Mouse (Mus musculus) erythroblast, adult 5-6 weeks (primary cell): ENCODE data around the gene AB124611. TPM values are rescaled to one million over a fixed set of nuclear protein-coding genes. Genes with fewer than 3 reads are reported as not detected.
A peak's percentile ranks its signal among the peaks of the same experiment; 100 is the strongest.
"Not testable (repeated sequence)": the region's sequence is repeated elsewhere in the genome, so short reads cannot be mapped to it uniquely, and the experiment has no call there.

Experiments
- ATAC-seq: replicated peaks from 2 replicates; pipeline ENCODE4 v1.8.0; 2016; ENCODE audit warnings: moderate number of reproducible peaks, mild to moderate bottlenecking, moderate TSS enrichment, inconsistent platforms; ENCODE audit not compliant: poor library complexity, low FRiP score, severe bottlenecking
- total RNA-seq, 2 experiments: library from RNA; stranded (forward) in 1 of 2; stranded (reverse) in 1 of 2; fragments of 150-400 nt in 1 of 2; fragments of 200-764, 138-1000 nt in 1 of 2; gene quantifications; 2 replicates each; pipeline versions ENCODE4 v1.2.3 to v1.2.4; 2015 to 2017; ENCODE audit warnings: low replicate concordance in 2 of 2

Gene AB124611
- total RNA-seq, 2 experiments from 2014 or later = 37.3 to 42.3 TPM

DNA sequence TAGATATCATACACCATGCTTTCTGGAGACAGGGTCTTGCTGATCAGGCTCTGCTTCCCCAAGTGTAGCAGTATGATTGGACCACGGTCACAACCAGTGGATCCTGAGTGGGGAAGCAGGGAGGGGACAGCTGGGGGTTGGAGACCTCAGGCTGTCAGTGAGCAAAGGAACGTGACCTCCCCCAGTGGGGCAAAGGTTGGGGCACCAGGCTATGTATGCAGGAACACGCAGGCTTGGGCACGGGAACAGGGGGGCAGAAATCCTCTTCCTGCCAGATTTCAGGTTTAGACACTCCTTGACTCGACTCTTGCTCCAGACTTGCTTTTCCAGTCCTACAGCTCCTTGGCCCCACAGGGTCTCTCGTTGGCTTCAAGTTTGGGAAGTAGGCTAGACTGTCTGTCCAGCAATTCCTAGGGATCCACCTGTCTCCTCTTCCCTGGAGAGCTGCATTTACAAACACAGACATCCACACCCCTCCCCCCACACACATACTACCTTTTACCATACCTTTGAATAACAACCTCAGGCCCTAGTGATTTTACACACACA, 8.0 kb upstream of the AB124611 start:
- ATAC-seq = no peak

DNA sequence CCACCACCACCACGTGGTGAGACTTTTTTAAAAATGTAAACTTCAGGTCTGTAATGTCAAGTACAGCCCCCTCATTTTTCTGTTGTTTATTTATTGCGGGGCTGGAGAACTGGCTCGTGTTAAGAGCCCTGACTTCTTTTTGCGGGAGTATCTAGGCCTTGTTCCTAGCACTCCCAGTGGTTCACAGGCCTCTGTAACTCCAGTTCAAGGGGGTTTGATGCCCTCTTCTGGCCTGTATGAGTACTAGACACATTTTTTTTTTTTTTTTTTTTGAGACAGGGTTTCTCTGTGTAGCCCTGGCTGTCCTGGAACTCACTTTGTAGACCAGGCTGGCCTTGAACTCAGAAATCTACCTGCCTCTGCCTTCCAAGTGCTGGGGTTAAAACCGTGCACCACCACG, 7.3 kb upstream of the AB124611 start:
- not testable (repeated sequence) for ATAC-seq

DNA sequence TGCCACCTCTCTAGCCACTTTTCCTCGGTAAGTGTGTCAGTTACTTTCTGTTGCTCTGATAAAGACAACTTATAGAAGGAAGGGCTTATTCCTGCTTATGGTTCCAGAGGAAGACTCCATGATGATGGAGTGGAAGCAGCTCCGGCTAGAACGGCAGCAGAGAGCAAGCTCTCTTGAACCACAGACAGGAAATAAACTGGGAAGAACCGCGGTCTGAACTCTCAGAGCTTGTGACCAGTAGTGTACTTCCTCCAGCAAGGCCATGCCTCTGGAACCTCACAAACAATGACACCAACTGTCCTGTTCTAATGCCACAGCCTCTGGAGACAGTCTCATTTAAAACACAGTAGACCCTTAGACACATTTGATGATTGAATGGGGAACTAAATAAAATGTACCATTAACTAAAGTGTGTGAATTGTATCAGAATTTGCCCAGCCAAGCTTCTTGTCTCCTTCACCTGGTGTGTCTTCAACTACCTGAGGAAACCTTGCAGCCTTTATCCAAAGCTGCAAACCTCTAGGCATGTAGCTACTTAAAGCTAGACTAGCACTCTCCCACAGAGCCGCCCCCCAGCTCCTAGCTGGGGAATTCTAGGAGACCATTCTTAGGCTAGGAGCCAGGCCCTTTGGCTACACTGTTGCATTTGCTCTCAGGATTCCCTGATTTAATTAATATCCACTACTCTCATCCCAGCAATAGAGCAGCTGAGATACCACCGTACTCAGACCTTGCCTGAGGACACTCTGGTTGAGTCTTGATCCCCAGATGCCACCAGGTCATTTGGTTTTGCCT, 637 bp upstream of the AB124611 start:
- ATAC-seq = no peak

DNA sequence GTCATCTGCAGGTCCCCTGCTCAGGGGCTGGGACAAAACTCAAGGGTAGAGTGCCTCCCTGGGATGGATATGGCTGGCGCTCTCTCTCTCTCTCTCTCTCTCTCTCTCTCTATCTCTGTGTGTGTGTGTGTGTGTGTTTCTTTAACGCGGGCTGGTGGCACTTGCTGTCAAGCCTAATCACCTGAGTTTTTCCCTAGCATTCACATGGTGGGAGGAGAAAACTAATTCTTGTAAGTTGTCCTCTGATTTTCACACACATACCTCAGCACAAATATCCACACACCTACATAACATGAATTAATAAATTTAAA, 613 bp downstream of the AB124611 start:
- ATAC-seq = no peak

DNA sequence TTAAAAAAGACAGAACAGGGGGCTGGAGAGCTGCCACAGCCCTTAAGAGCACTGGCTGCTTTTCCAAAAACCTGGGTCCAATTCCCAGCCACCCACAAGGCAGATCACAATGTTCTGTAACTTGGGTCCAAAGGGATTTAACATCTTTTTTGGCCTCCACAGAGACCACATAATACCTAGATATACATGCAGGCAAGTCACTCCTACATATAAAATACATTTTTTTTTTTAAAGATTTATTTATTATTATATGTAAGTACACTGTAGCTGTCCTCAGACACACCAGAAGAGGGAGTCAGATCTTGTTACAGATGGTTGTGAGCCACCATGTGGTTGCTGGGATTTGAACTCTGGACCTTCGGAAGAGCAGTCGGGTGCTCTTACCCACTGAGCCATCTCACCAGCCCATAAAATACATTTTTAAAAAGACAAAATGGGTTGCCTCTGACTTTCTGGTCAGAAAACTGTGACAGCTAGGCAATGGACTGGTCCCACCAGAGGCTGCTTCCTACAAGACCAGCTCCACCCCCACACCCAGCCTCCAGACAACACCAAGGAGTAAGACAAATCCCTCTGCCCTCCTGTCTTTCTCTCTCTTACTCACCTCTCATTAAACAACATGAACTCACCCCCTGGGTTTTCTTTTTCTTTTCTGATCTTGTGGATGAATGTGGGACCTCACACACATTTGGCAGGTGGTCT, 1.3 kb downstream of the AB124611 start:
- ATAC-seq = no peak

DNA sequence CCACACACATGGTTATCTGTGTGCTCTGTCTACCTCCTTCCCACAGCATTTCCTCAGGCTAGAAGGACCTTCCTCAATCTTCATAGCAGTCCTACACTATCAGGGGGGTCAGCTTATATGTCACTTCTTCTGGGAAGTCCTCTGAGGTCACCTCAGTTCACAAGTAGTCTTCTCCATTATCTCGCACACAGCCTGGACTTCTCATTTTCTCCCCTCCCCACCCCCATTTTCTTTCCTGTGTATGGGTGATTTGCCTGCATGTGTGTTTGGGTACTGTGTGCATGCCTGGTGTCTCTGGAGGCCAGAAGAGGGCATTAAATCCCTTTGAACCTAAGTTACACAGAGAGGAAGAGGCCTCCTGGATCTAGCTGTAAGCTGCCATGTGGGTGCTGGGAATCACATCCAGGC, 1.9 kb downstream of the AB124611 start:
- no peak for ATAC-seq

DNA sequence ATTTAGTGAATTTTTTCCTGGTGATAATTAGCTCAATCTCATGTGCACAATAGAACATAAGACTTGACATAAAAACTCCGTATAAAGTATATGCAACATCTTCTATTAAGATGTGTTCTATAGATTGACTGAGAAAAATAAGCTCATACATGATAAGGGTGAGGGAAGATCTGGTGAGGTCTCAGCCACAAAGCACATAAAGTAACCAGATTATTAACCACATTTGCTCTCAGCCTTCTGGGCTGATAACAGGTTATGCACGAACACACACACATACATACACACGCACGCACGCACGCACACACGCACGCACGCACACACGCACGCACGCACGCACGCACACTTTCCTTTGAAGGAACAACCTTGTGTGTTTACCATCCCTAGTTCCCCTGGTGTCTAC, 10.5 kb downstream of the AB124611 start:
- no peak for ATAC-seq

DNA sequence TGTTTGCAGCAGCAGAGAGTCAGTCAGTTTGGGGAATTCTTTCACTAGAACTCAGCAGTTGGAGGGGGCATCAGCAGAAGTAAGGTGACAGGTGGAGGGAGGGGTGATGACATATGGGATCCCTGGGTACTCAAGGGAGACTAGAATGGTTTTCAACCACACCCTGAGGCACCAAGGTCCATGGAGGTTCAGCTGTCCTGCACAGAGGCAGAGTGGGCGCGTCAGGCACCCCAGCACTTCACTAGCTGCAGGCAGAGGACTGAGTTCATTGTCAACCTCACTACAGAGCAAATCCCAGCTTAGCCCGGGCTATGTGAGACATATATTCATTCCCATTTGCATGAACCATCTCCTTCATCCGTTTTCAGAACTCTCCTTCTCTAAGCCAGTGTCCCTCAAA, 11.0 kb downstream of the AB124611 start:
- no peak for ATAC-seq

DNA sequence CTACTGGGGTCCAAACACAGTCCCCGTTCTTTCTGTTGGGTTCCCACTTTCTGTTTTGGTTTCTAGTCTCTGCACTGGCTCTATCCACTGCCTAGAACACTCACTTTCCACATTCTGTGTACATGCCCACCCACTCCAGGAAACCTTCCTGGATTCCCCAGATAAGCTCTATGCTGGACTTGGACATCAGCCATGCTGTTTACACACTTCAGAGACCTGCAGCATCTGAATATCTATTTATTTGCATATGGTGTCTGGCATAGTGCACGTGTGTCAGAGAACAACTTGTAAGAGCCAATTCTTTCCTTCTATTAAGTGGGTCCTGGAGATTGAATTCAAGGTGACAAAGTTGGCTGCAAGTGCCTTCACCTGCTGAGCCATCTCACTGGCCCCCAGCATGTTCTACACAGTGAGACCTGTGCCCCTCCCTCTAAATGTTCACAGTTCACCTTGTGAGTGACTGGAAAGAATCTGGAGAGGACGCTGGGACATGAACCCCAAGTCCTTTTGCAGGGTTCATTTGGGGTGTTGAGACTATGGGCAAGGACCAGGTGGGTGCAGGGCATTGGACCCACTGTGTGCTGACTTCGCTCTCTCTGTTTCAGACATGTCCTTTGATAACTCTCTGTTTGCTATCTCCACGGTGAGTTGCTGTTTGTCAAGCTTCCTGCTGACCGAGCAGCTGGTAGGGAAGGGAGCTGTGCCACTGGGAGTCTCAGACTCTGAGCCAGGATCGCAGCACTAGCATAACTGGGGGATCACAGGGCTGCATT, 14.2 kb downstream of the AB124611 start:
- ATAC-seq = peak; percentile 45; the same call in 1 of the 2 replicates

DNA sequence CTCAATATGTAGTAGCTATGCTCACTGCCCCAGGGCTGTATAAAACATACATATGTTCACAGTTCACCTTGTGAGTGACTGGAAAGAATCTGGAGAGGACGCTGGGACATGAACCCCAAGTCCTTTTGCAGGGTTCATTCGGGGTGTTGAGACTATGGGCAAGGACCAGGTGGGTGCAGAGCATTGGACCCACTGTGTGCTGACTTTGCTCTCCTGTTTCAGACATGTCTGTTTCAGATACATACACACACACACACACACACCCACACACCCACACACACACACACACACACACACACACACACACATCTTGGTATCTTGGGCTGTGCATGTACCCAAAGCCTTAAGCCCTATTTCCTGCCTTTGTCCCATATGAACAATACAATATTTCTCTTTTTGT, 16.0 kb downstream of the AB124611 start:
- not testable (repeated sequence) for ATAC-seq

DNA sequence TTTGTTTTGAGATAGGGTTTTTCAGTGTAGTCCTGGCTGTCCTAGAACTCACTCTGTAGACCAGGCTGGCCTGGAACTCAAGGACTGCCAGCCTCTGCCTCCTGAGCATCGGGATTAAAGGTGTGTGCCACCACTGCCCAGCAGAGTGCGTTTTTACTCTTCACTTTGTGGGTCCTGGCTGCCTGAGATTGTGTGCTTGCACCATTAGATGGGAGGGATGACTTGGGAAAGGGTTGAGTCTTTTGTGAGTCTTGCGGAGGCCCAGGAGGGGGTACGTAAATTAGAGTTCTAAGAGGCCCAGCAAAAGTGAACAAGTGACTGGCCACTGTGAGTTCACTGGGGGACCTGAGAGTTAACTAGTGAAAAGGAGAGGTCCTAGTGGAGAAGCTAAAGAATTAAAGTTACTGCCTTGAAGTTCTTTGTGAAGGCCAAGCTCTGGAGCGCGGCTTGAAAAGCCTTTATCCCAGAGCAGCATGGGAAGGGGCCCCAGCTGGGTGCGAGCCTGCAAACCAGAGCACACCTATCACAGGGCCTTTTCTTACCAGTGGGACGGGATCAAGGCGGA, 19.5 kb downstream of the AB124611 start:
- no peak for ATAC-seq

DNA sequence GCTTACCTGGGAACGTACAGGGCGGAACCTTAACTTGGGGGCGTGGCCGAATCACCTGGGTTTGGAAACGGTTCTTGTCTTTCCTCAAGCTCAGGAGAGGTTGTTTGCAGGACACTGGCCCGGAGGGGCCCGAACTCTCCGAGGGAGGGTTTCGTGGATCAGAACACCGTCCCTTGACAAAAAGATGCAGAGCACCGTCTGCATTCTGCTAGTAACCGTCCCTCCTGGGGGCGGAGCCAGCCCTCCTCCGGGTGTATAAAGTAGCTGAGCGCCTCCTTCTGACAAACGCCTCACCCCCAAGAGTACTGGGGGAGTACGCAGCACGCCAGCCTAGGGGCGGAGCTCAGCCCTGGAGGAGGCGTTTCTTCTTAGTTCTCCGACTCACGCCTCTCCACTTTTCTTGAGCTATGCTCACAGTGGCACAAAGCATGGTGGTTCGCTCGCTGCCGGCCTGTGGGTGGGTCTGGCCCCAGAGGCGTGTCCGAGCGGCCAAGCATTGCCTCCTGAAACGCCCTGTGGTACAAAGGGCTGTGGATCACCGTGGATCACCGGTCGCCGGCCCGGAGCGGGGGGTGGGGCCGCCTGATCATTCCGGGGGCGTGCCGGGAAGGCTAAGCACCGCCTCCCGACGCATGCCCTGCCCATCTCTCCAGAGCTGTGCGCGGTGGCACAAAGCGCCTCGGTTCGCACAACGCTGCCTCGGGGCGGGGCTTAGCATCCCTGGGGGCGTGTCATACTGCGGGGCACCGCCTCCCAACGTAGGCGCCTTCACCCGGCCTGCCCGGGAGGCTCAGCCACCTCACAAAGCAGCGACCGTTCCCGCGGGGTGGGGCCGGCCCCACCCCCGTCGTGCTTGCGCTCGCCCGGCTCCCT, 20.2 kb downstream of the AB124611 start:
- peak; percentile 84 for ATAC-seq

DNA sequence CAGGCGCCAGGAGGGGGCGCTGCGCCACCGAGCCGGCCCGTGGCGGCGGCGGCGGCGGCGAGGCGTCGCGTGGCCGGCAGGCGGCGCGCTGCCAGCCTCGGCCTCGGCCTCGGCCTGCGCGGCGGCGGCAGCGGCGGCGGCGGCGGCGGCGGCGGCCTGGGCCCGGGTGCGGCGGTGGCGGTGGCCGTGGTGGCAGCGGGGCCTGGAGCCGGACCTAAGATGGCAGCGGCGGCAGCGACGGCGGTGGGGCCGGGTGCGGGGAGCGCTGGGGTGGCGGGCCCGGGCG, 20.8 kb downstream of the AB124611 start, which contains the start of gene Carm1:
TSS of gene Carm1 (plus strand) at position 106 of the 286 bp plus-strand sequence.
- no peak for ATAC-seq

DNA sequence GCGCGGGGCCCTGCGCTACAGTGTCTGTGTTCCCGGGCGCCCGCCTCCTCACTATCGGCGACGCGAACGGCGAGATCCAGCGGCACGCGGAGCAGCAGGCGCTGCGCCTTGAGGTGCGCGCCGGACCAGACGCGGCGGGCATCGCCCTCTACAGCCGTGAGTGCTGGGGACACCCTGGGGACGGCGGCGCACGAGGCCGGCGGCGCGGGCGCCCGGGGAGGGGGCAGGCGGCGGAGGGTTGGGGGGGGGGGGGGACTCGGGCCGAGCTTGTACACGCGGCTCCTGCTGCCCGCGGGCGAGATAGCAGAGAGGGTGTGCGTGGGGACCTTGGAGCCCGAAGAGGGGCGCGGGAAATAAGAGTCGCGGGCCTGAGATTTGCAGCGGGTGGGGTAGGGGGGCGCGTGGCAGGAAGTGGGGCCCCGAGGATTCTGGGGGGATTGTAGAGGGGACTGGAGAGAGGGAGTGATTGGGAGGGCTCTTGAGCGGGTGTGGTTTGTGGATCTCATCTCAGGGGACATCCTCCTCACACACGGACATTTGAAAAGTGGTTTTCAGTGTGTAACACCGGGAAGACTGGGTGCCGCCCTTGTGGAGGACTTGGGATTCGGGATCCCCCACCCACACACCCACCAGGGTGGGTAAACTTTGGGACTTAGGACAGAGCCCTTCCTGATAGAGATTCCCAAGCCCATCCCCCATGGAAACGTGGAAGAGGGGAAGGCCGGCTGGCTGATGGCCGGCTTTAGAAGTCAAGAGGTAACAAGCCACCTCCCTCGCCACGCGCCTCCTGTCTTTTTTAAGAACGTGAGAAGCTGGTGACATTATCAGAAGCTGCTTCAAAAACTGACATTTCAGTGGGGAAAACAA, 21.3 kb downstream of the AB124611 start:
- peak; percentile 29 for ATAC-seq

DNA sequence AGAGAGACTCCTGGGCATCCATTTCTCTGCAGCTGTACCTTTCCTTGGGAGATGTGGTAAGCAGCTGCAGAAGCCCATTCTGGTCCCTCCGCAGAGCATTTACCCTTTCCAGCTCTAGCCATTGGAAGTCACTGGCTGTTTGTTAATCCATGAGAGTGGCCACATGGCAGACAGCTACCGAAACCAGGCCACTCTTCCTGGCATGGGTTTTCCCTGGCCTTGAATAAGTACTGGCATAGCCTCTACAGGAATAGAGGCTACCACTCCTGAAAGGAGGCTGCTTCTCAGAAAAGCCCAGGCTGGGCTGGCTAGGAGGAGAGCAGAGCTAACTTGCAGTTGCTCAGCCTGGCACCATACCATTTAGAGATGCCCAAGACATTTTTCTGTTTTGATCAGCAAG, 25.1 kb downstream of the AB124611 start:
- ATAC-seq = no peak

DNA sequence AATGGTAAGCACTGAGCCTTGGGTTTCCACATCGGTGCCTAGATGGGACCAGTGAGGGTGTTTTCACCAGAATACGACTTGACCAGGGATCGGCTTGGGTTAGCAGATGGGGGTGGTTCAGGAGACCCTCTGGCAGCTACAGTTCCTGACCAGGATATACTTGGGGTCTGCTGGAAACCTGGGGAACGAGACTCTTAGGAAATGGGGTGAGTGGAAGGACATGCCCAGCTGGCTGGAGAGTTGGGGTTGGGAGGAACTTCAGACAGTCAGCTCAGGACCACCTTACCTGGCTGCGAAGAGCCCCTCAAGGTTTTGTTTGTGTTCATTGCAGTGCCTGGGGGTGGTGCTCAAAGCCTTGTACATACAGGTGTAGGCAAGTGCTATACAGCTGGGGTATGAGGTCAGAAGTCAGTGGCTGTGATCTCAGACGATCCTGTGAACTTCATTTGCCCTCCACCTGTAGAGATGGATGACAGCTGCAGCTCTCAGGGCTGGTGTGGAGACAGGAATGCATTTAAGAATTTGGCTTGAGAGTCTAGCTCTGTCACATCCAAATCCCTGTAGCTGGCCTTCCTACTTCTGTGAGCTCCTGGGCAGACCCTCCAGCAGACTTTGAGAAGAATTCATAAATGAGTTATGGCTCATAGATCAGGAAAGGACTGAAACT, 27.8 kb downstream of the AB124611 start:
- ATAC-seq = no peak

DNA sequence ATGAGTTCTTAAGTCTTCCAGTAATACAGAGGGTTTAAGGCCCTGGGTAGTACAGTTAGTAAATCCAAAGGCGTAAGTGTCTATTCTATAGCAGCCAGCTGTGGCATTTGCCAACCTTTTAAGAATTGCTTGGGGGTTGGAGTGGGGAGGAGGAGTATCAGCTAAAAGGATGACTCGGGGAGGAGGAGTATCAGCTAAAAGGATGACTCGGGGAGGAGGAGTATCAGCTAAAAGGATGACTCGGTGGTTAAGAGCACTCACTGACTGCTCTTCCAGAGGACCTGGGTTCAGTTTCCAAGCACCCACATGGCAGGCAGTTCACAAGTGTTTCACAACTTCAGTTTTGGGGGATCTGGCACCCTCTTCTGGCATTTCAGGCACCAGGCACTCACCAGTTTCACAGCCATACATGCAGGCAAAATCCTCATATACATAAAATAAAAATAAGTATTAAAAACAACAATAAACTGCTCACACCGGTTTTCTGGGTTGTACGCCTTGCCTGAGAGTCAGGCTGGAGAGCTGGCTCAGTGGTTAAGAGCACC, 29.3 kb downstream of the AB124611 start:
- peak; percentile 79 for ATAC-seq

DNA sequence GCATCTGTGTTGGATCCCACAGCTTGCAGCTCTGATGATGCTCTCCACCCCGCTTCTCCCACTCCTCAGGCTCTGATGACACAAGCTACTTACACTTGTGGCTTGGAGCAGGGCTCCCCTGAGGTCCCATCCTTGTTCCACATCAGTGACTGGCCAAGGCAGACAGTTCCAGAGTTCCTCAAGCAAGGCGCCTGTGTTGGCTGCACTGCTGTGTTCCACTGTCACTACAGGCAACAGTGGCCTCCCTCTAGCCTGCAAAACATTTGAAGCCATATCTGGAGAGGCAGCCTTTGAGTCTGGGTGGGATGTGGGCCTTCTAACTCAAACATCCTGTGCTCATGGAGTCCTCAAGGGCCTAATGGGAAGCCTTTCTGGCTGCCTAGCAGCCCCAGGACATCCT, 31.0 kb downstream of the AB124611 start:
- ATAC-seq = no peak
